19 mouse cellular contexts compared by ENCODE assay signal in the genomic region with DNA sequence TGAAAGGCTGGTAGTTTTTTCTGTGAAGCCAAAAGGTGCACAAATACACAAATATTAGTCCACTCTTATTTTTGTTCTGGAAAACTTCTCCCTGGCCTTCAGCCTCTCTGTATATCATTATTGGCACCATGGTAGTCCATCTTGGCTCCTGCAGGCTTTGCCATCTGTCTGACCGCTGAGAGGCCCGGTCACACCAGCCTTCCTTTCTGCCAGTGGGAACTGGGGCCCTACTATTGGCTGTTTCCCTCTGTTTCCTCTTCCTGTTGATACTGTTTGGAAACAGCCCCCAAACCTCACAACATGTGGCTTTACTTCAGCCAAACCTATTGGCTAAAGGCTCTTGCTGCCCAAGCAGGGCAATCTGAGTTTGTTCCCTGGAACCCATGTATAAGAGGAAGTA.
DNase-seq lines count a peak whose midpoint lies in the region; ATAC-seq and TF ChIP-seq lines count a peak whose summit lies in the region.
"Had no signal": no experiment of that assay in that cellular context is flagged by ENCODE, and none has a peak within 500 bp of the region (broad histone marks: within the 10 kb centered on the region; RNA-seq: fewer than 3 reads in every experiment).

No protein-coding gene starts in this region.

- H3K4me2 ChIP-seq in hindbrain, postnatal 0 days (ENCODE audit: low read depth, low read length) = no peak overlapping the region
- H3K4me2 ChIP-seq in hindbrain, embryonic 13.5 days = no peak overlapping the region
- H3K4me2 ChIP-seq: forebrain, embryonic 15.5 days; liver, embryonic 12.5 days; lung, embryonic 14.5 days had no signal

- peak; percentile 64; the same call in 1 of the 2 replicates for ATAC-seq in hindbrain, postnatal 0 days
- no peak for ATAC-seq in hindbrain, embryonic 13.5 days (ENCODE audit: low FRiP score)
- ATAC-seq: forebrain, embryonic 15.5 days; liver, embryonic 12.5 days had no signal

- DNase-seq in hindbrain, postnatal 0 days (ENCODE audit: low spot score) = no peak
- DNase-seq in brain, adult 2 months (ENCODE audit: low read depth, low spot score) = peak; percentile 95
- DNase-seq in cerebellum, adult 2 months = peak; percentile 87 to 95
- DNase-seq in cerebellum, postnatal 36 days = peak; percentile 84 to 85
- DNase-seq in T-cell, adult 2 months (ENCODE audit: low spot score) = no peak
- no peak for DNase-seq in ovary, postnatal 10 days (ENCODE audit: low spot score)
- DNase-seq: embryo, embryonic 11 days; gastrocnemius, adult 2 months; heart, adult 18-20 months; kidney, adult 11 months; layer of hippocampus, postnatal 36 days; lung, embryonic 14.5 days; lung, postnatal 36 days; right cerebral cortex, postnatal 4 days; thymus, postnatal 36 days had no signal

- H3K27ac ChIP-seq in hindbrain, postnatal 0 days = no peak overlapping the region
- H3K27ac ChIP-seq in hindbrain, embryonic 13.5 days = no peak overlapping the region
- H3K27ac ChIP-seq in cerebellum, adult 2 months (ENCODE audit: insufficient read depth, low read length) = peak overlapping the region; percentile 49; the same call in 1 of the 2 replicates
- H3K27ac ChIP-seq: forebrain, embryonic 15.5 days; gastrocnemius, adult 2 months; liver, embryonic 12.5 days had no signal

- WGBS in hindbrain, postnatal 0 days = 50% methylated on average over 2 of the region's 2 CpGs
- 94% methylated on average over 2 of the region's 2 CpGs for WGBS in hindbrain, embryonic 13.5 days
- 3% methylated on average over 2 of the region's 2 CpGs for WGBS in cerebellum, adult 2 months

- H3K9ac ChIP-seq in hindbrain, postnatal 0 days (replicated peaks; ENCODE audit: low read length) = no peak overlapping the region
- H3K9ac ChIP-seq in hindbrain, embryonic 13.5 days = no peak overlapping the region
- H3K9ac ChIP-seq: forebrain, embryonic 15.5 days; liver, embryonic 12.5 days; lung, embryonic 14.5 days had no signal

- 0 out of 2 replicates have a peak, but pooled peaks cover 7% of the 10 kb centered on the region for H3K4me1 ChIP-seq in hindbrain, postnatal 0 days (ENCODE audit: insufficient read depth, low read length)
- H3K4me1 ChIP-seq in hindbrain, embryonic 13.5 days (replicated peaks) = peaks cover 20% of the 10 kb centered on the region
- peaks cover 31% of the 10 kb centered on the region; the same call in 1 of the 2 replicates for H3K4me1 ChIP-seq in cerebellum, adult 2 months (ENCODE audit: control insufficient read depth, insufficient read depth, low read length)

- TF ChIP-seq CTCF in hindbrain, postnatal 0 days (IDR thresholded peaks at IDR 0.05; ENCODE audit: low read depth) = no peak
- no peak for TF ChIP-seq CTCF in cerebellum, adult 2 months (IDR thresholded peaks at IDR 0.05; ENCODE audit: borderline replicate concordance, insufficient read depth, low read depth, low read length)

- no peak for TF ChIP-seq POLR2A in cerebellum, adult 2 months (IDR thresholded peaks at IDR 0.05; ENCODE audit: borderline replicate concordance, insufficient read depth, low read length)

- H3K27me3 ChIP-seq in hindbrain, postnatal 0 days (ENCODE audit: insufficient read depth, low read length) = no peaks in the 10 kb centered on the region
- no peaks in the 10 kb centered on the region for H3K27me3 ChIP-seq in hindbrain, embryonic 13.5 days
- H3K27me3 ChIP-seq in cerebellum, adult 2 months (ENCODE audit: control insufficient read depth, insufficient read depth, low read length) = no peaks in the 10 kb centered on the region
- H3K27me3 ChIP-seq: forebrain, embryonic 15.5 days; liver, embryonic 12.5 days had no signal

- no peaks in the 10 kb centered on the region for H3K9me3 ChIP-seq in hindbrain, postnatal 0 days (ENCODE audit: low read length)
- no peaks in the 10 kb centered on the region for H3K9me3 ChIP-seq in hindbrain, embryonic 13.5 days
- H3K9me3 ChIP-seq: forebrain, embryonic 15.5 days; G1E; liver, embryonic 12.5 days had no signal

- no peaks in the 10 kb centered on the region for H3K36me3 ChIP-seq in hindbrain, postnatal 0 days (ENCODE audit: insufficient read depth, low read length)
- peaks cover 6% of the 10 kb centered on the region for H3K36me3 ChIP-seq in hindbrain, embryonic 13.5 days
- H3K36me3 ChIP-seq: forebrain, embryonic 15.5 days had no signal

- H3K4me3 ChIP-seq in hindbrain, postnatal 0 days (ENCODE audit: low read length) = no peak overlapping the region
- H3K4me3 ChIP-seq in hindbrain, embryonic 13.5 days = no peak overlapping the region
- H3K4me3 ChIP-seq in cerebellum, adult 2 months (replicated peaks; ENCODE audit: insufficient read depth, low read depth, low read length) = no peak overlapping the region
- H3K4me3 ChIP-seq: forebrain, embryonic 15.5 days; gastrocnemius, adult 2 months; liver, embryonic 12.5 days had no signal

Comparison
In these comparisons a context has a peak if more than half of its experiments do, and no peak if none do; other contexts are left out.
1. DNase-seq: peak in brain, adult 2 months (single experiment), cerebellum, adult 2 months (2 of 2) and cerebellum, postnatal 36 days (2 of 2); none in hindbrain, postnatal 0 days (single experiment), T-cell, adult 2 months (single experiment) and ovary, postnatal 10 days (single experiment).